Mouse (Mus musculus): Measurements from ENCODE around the gene Ckm. TPM values are rescaled to one million over a fixed set of nuclear protein-coding genes. Genes with fewer than 3 reads are reported as not detected.

Ckm gene
- total RNA-seq, 1 experiment from 2014 or later, result 1.5 TPM

GRCm38 (mm10) chr7:19462443-19462842 lies 57.9 kb downstream of the Ckm start:
- no peak for ATAC-seq (replicated peaks; ENCODE audit: low read depth, poor library complexity, severe bottlenecking)

- 0 out of 2 replicates have a peak, but pooled peaks have one; percentile 16 for ATAC-seq (replicated peaks; ENCODE audit: low read depth, poor library complexity, severe bottlenecking)
Measured at GRCm38 (mm10) chr7:19462884-19463381, 58.4 kb downstream of the Ckm start, which contains the start of gene Exoc3l2. Gene Exoc3l2, plus strand, starts transcription at chr7:19463331.

- no peak for ATAC-seq (replicated peaks; ENCODE audit: low read depth, poor library complexity, severe bottlenecking)
Measured at GRCm38 (mm10) chr7:19464367-19465307, 60.1 kb downstream of the Ckm start.

- no peak for ATAC-seq (replicated peaks; ENCODE audit: low read depth, poor library complexity, severe bottlenecking)
Measured at GRCm38 (mm10) chr7:19466602-19467145, 62.1 kb downstream of the Ckm start.

- no peak for ATAC-seq (replicated peaks; ENCODE audit: low read depth, poor library complexity, severe bottlenecking)
Measured at GRCm38 (mm10) chr7:19467638-19468037, 63.1 kb downstream of the Ckm start.

- ATAC-seq (replicated peaks; ENCODE audit: low read depth, poor library complexity, severe bottlenecking), result peak; percentile 39
Measured at GRCm38 (mm10) chr7:19468279-19468678, 63.7 kb downstream of the Ckm start.

GRCm38 (mm10) chr7:19469404-19469803 lies 64.8 kb downstream of the Ckm start:
- ATAC-seq (replicated peaks; ENCODE audit: low read depth, poor library complexity, severe bottlenecking), result no peak

- no peak for ATAC-seq (replicated peaks; ENCODE audit: low read depth, poor library complexity, severe bottlenecking)
Measured at GRCm38 (mm10) chr7:19470308-19470707, 65.7 kb downstream of the Ckm start.

GRCm38 (mm10) chr7:19472403-19472802 lies 67.8 kb downstream of the Ckm start:
- peak; percentile 63 for ATAC-seq (replicated peaks; ENCODE audit: low read depth, poor library complexity, severe bottlenecking)

Other genes starting within 250 kb of the Ckm start
- gene Gipr, start 238.6 kb upstream of the Ckm start, total RNA-seq (2017), result not detected in 2 replicates
- gene Eml2, start 228.4 kb upstream of the Ckm start, total RNA-seq (2017), result 10.6 and 15.9 TPM in 2 replicates
- gene Gpr4, start 192.2 kb upstream of the Ckm start, total RNA-seq (2017), result not detected in 2 replicates
- gene Opa3, start 176.4 kb upstream of the Ckm start, total RNA-seq (2017), result 22.4 and 24.0 TPM in 2 replicates
- 47.6 and 61.7 TPM in 2 replicates for gene Vasp, start 133.0 kb upstream of the Ckm start, total RNA-seq (2017)
- not detected in 2 replicates for gene Ppm1n, start 124.7 kb upstream of the Ckm start, total RNA-seq (2017)
- 0.14 TPM in 1 of 2 replicates, not detected in the other for gene Rtn2, start 122.2 kb upstream of the Ckm start, total RNA-seq (2017)
- 61.8 and 98.3 TPM in 2 replicates for gene Fosb, start 94.7 kb upstream of the Ckm start, total RNA-seq (2017)
- gene Ercc1, start 60.0 kb upstream of the Ckm start, total RNA-seq (2017), result 17.1 and 18.9 TPM in 2 replicates
- gene Cd3eap, start 45.3 kb upstream of the Ckm start, total RNA-seq (2017), result 23.2 and 27.6 TPM in 2 replicates
- 0.82 and 0.96 TPM in 2 replicates for gene Ppp1r13l, start 45.0 kb upstream of the Ckm start, total RNA-seq (2017)
- 25.8 and 30.3 TPM in 2 replicates for gene Ercc2, start 22.8 kb upstream of the Ckm start, total RNA-seq (2017)
- not detected in 2 replicates for gene Klc3, start 672 bp upstream of the Ckm start, total RNA-seq (2017)
- 4.6 and 7.7 TPM in 2 replicates for gene Mark4, start 54.0 kb downstream of the Ckm start, total RNA-seq (2017)
- gene Exoc3l2, start 58.6 kb downstream of the Ckm start, total RNA-seq (2017), result 3.1 and 4.2 TPM in 2 replicates
- 2.6 and 2.8 TPM in 2 replicates for gene Bloc1s3, start 103.6 kb downstream of the Ckm start, total RNA-seq (2017)
- gene Trappc6a, start 103.6 kb downstream of the Ckm start, total RNA-seq (2017), result 33.6 and 43.7 TPM in 2 replicates
- gene Nkpd1, start 113.1 kb downstream of the Ckm start, total RNA-seq (2017), result 0.27 and 0.68 TPM in 2 replicates
- gene Ppp1r37, start 158.3 kb downstream of the Ckm start, total RNA-seq (2017), result 10.5 and 14.9 TPM in 2 replicates
- gene Zfp296, start 172.5 kb downstream of the Ckm start, total RNA-seq (2017), result 2.6 and 6.3 TPM in 2 replicates
- 41.0 and 56.4 TPM in 2 replicates for gene Gemin7, start 172.8 kb downstream of the Ckm start, total RNA-seq (2017)
- gene Clasrp, start 199.7 kb downstream of the Ckm start, total RNA-seq (2017), result 27.3 and 33.4 TPM in 2 replicates
- gene Relb, start 224.7 kb downstream of the Ckm start, total RNA-seq (2017), result 2.8 and 3.1 TPM in 2 replicates

Data from common myeloid progenitor, adult 5-6 weeks (primary cell).